Mouse (Mus musculus): ENCODE measurements around the gene Tnpo2. TPM values are rescaled to one million over a fixed set of nuclear protein-coding genes. Genes with fewer than 3 reads are reported as not detected.

The Tnpo2 gene
- polyA plus RNA-seq, 1 experiment from 2014 or later: 33.7 TPM

- H3K36me3 ChIP-seq: peaks cover 66% of the 10 kb centered on the region
- H3K9ac ChIP-seq: no peak overlapping the region
- no peaks in the 10 kb centered on the region for H3K4me1 ChIP-seq
- H3K4me2 ChIP-seq: no peak overlapping the region
- H3K27me3 ChIP-seq: no peaks in the 10 kb centered on the region
- ATAC-seq (ENCODE audit: insufficient number of reproducible peaks, low FRiP score, low TSS enrichment, low read depth): no peak
- 96% methylated on average over 13 of the region's 13 CpGs for WGBS
- H3K4me3 ChIP-seq: no peak overlapping the region
- no peaks in the 10 kb centered on the region for H3K9me3 ChIP-seq
- no peak overlapping the region for H3K27ac ChIP-seq
Observed at GRCm38 (mm10) chr8:85095051-85095450, 58.3 kb downstream of the Tnpo2 start.

DNA sequence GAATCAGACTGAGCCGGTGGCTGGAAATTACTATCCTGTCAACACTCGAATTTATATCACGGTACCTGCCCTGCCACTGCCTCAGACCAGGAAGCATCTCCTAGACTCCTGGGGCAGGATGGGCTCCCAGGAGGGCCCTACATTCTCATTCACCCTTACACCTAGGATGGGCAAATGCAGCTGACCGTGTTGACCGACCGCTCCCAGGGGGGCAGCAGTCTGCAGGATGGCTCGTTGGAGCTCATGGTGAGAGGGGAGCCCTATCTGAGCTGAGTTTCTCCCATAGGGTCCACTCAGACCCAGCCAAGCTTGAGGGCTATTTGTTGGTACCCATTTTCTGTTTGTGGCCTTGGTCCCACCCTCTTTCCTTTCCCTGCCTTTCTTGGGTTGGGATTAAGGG is 58.9 kb downstream of the Tnpo2 start:
- ATAC-seq (ENCODE audit: insufficient number of reproducible peaks, low FRiP score, low TSS enrichment, low read depth): no peak

GRCm38 (mm10) chr8:85096196-85096595 is 59.5 kb downstream of the Tnpo2 start:
- H3K27ac ChIP-seq: no peak overlapping the region
- H3K4me1 ChIP-seq: no peaks in the 10 kb centered on the region
- peaks cover 62% of the 10 kb centered on the region for H3K36me3 ChIP-seq
- no peak overlapping the region for H3K4me3 ChIP-seq
- H3K9me3 ChIP-seq: no peaks in the 10 kb centered on the region
- no peak overlapping the region for H3K4me2 ChIP-seq
- H3K27me3 ChIP-seq: no peaks in the 10 kb centered on the region
- ATAC-seq (ENCODE audit: insufficient number of reproducible peaks, low FRiP score, low TSS enrichment, low read depth): no peak
- H3K9ac ChIP-seq: no peak overlapping the region
- WGBS: 92% methylated on average over 16 of the region's 16 CpGs

More for the DNA sequence above, 58.9 kb downstream of the Tnpo2 start:
- no peaks in the 10 kb centered on the region for H3K9me3 ChIP-seq
- H3K9ac ChIP-seq: no peak overlapping the region
- no peak overlapping the region for H3K27ac ChIP-seq
- no peaks in the 10 kb centered on the region for H3K27me3 ChIP-seq
- H3K4me3 ChIP-seq: no peak overlapping the region
- no peak overlapping the region for H3K4me2 ChIP-seq
- H3K36me3 ChIP-seq: peaks cover 66% of the 10 kb centered on the region
- WGBS: 89% methylated on average over 7 of the region's 7 CpGs
- no peaks in the 10 kb centered on the region for H3K4me1 ChIP-seq

DNA sequence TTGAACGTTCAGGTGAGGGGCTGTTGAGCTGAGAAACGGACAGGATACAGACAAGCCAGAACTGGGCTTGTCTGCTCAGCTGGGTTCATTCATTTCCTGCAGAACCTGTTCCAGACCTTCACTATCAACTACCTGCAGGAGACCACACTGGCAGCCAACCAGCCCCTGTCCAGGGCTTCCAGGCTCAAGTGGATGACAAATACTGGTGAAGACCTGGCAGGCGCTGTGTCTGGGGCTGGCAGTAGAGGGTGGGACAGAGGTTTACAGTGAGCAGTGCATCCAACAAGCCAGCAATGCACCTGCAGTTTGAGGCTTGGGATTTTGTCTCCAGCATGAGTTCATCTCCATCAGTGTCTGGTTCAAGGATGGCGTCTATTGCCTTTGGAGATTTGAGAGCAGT is 60.1 kb downstream of the Tnpo2 start:
- WGBS: 76% methylated on average over 4 of the region's 4 CpGs
- no peak overlapping the region for H3K9ac ChIP-seq
- H3K9me3 ChIP-seq: no peaks in the 10 kb centered on the region
- H3K27ac ChIP-seq: no peak overlapping the region
- no peak overlapping the region for H3K4me2 ChIP-seq
- no peaks in the 10 kb centered on the region for H3K27me3 ChIP-seq
- H3K4me1 ChIP-seq: no peaks in the 10 kb centered on the region
- no peak overlapping the region for H3K4me3 ChIP-seq
- peaks cover 62% of the 10 kb centered on the region for H3K36me3 ChIP-seq
- no peak for ATAC-seq (ENCODE audit: insufficient number of reproducible peaks, low FRiP score, low TSS enrichment, low read depth)

- Histone ChIP-seq H3K4me3 (no peak overlapping the region), H3K9me3 (no peaks in the 10 kb centered on the region), H3K27me3 (no peaks in the 10 kb centered on the region), H3K4me2 (no peak overlapping the region), H3K36me3 (peaks cover 37% of the 10 kb centered on the region), H3K27ac (no peak overlapping the region), H3K9ac (no peak overlapping the region), H3K4me1 (no peaks in the 10 kb centered on the region)
- WGBS: 88% methylated on average over 4 of the region's 4 CpGs
- ATAC-seq (ENCODE audit: insufficient number of reproducible peaks, low FRiP score, low TSS enrichment, low read depth): no peak
Observed at GRCm38 (mm10) chr8:85100076-85100665, 63.5 kb downstream of the Tnpo2 start.

Small RNA genes lying within 50 kb of the gene (microRNA-seq; reads per million reads assigned to microRNA genes)
- not detected for gene Mir7070

Other genes with a start within 250 kb of the Tnpo2 start
- gene Nfix, start 236.6 kb upstream of the Tnpo2 start, polyA plus RNA-seq (2015; fragmentation: Nextera tagmentation; extraction: Ambion mirVana): 87.0 and 100 TPM in 2 replicates
- gene Dand5, start 214.1 kb upstream of the Tnpo2 start, polyA plus RNA-seq (2015; fragmentation: Nextera tagmentation; extraction: Ambion mirVana): 7.5 and 8.0 TPM in 2 replicates
- 44.7 and 45.6 TPM in 2 replicates for gene Gadd45gip1, start 205.4 kb upstream of the Tnpo2 start, polyA plus RNA-seq (2015; fragmentation: Nextera tagmentation; extraction: Ambion mirVana)
- 102 and 122 TPM in 2 replicates for gene Rad23a, start 196.2 kb upstream of the Tnpo2 start, polyA plus RNA-seq (2015; fragmentation: Nextera tagmentation; extraction: Ambion mirVana)
- 1,060 and 1,089 TPM in 2 replicates for gene Calr, start 190.0 kb upstream of the Tnpo2 start, polyA plus RNA-seq (2015; fragmentation: Nextera tagmentation; extraction: Ambion mirVana)
- gene Farsa, start 179.9 kb upstream of the Tnpo2 start, polyA plus RNA-seq (2015; fragmentation: Nextera tagmentation; extraction: Ambion mirVana): 94.4 and 98.2 TPM in 2 replicates
- 58.0 and 70.0 TPM in 2 replicates for gene Syce2, start 164.8 kb upstream of the Tnpo2 start, polyA plus RNA-seq (2015; fragmentation: Nextera tagmentation; extraction: Ambion mirVana)
- 31.1 and 34.3 TPM in 2 replicates for gene Gcdh, start 143.0 kb upstream of the Tnpo2 start, polyA plus RNA-seq (2015; fragmentation: Nextera tagmentation; extraction: Ambion mirVana)
- gene Klf1, start 135.0 kb upstream of the Tnpo2 start, polyA plus RNA-seq (2015; fragmentation: Nextera tagmentation; extraction: Ambion mirVana): 1.4 and 2.5 TPM in 2 replicates
- 19.2 and 22.1 TPM in 2 replicates for gene Dnase2a, start 128.4 kb upstream of the Tnpo2 start, polyA plus RNA-seq (2015; fragmentation: Nextera tagmentation; extraction: Ambion mirVana)
- 0.34 and 0.35 TPM in 2 replicates for gene Mast1, start 99.6 kb upstream of the Tnpo2 start, polyA plus RNA-seq (2015; fragmentation: Nextera tagmentation; extraction: Ambion mirVana)
- gene Rtbdn, start 89.9 kb upstream of the Tnpo2 start, polyA plus RNA-seq (2015; fragmentation: Nextera tagmentation; extraction: Ambion mirVana): 0.19 and 0.24 TPM in 2 replicates
- gene Gm49661, start 67.5 kb upstream of the Tnpo2 start, polyA plus RNA-seq (2015; fragmentation: Nextera tagmentation; extraction: Ambion mirVana): not detected in 2 replicates
- gene Prdx2, start 67.3 kb upstream of the Tnpo2 start, polyA plus RNA-seq (2015; fragmentation: Nextera tagmentation; extraction: Ambion mirVana): 635 and 681 TPM in 2 replicates
- 95.2 and 95.6 TPM in 2 replicates for gene Rnaseh2a, start 67.1 kb upstream of the Tnpo2 start, polyA plus RNA-seq (2015; fragmentation: Nextera tagmentation; extraction: Ambion mirVana)
- 30.4 and 42.5 TPM in 2 replicates for gene Junb, start 58.2 kb upstream of the Tnpo2 start, polyA plus RNA-seq (2015; fragmentation: Nextera tagmentation; extraction: Ambion mirVana)
- gene Hook2, start 46.3 kb upstream of the Tnpo2 start, polyA plus RNA-seq (2015; fragmentation: Nextera tagmentation; extraction: Ambion mirVana): 26.9 and 28.8 TPM in 2 replicates
- gene Best2, start 22.4 kb upstream of the Tnpo2 start, polyA plus RNA-seq (2015; fragmentation: Nextera tagmentation; extraction: Ambion mirVana): 0.12 TPM in 2 replicates
- gene Asna1, start 11.6 kb upstream of the Tnpo2 start, polyA plus RNA-seq (2015; fragmentation: Nextera tagmentation; extraction: Ambion mirVana): 113 and 117 TPM in 2 replicates
- gene Trir, start 10.1 kb upstream of the Tnpo2 start, polyA plus RNA-seq (2015; fragmentation: Nextera tagmentation; extraction: Ambion mirVana): 86.7 and 102 TPM in 2 replicates
- 30.1 and 32.3 TPM in 2 replicates for gene Fbxw9, start 23.1 kb downstream of the Tnpo2 start, polyA plus RNA-seq (2015; fragmentation: Nextera tagmentation; extraction: Ambion mirVana)
- not detected in 2 replicates for gene Gm5741, start 31.1 kb downstream of the Tnpo2 start, polyA plus RNA-seq (2015; fragmentation: Nextera tagmentation; extraction: Ambion mirVana)
- 41.5 and 48.9 TPM in 2 replicates for gene Dhps, start 34.8 kb downstream of the Tnpo2 start, polyA plus RNA-seq (2015; fragmentation: Nextera tagmentation; extraction: Ambion mirVana)
- gene Wdr83os, start 43.8 kb downstream of the Tnpo2 start, polyA plus RNA-seq (2015; fragmentation: Nextera tagmentation; extraction: Ambion mirVana): 106 and 111 TPM in 2 replicates
- gene Wdr83, start 44.4 kb downstream of the Tnpo2 start, polyA plus RNA-seq (2015; fragmentation: Nextera tagmentation; extraction: Ambion mirVana): 40.5 and 42.4 TPM in 2 replicates
- 39.8 and 42.1 TPM in 2 replicates for gene Man2b1, start 46.4 kb downstream of the Tnpo2 start, polyA plus RNA-seq (2015; fragmentation: Nextera tagmentation; extraction: Ambion mirVana)
- gene Zfp791, start 86.2 kb downstream of the Tnpo2 start, polyA plus RNA-seq (2015; fragmentation: Nextera tagmentation; extraction: Ambion mirVana): 2.2 and 2.5 TPM in 2 replicates
- gene Cks1brt, start 115.0 kb downstream of the Tnpo2 start, polyA plus RNA-seq (2015; fragmentation: Nextera tagmentation; extraction: Ambion mirVana): not detected in 2 replicates
- gene Olfr371, start 189.1 kb downstream of the Tnpo2 start, polyA plus RNA-seq (2015; fragmentation: Nextera tagmentation; extraction: Ambion mirVana): not detected in 2 replicates

All from limb, embryonic 15.5 days (tissue).